Comparison of ENCODE assay signal across 7 mouse cellular contexts in the genomic region with DNA sequence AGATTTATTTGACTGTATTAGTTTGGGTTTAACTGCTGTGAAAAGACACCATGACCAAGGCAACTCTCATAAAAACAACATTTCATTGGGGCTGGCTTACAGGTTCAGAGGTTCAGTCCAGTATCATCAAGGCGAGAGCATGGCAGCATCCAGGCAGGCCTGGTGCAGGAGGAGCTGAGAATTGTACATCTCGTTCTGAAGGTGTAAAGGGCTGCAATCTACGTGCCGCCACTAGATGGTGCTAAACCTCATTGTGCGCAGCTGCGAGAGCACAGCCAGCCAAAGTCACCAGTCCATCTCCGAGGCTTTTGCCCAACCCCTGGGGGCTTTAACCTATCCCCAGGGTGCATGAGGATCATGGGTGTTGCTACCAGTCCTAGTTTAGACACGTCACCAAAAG. TPM values are rescaled to one million over a fixed set of nuclear protein-coding genes. Genes with fewer than 3 reads are reported as not detected.
DNase-seq lines count a peak whose midpoint lies in the region; ATAC-seq and TF ChIP-seq lines count a peak whose summit lies in the region.
"Not testable (repeated sequence)": the region's sequence is repeated elsewhere in the genome, so short reads cannot be mapped to it uniquely, and the experiment has no call there.

No protein-coding gene starts in this region.

- not testable (repeated sequence) for H3K9me3 ChIP-seq in midbrain, postnatal 0 days (ENCODE audit: low read length)

- not testable (repeated sequence) for H3K4me1 ChIP-seq in midbrain, postnatal 0 days (ENCODE audit: insufficient read depth, low read length)

- H3K9ac ChIP-seq in midbrain, postnatal 0 days (replicated peaks; ENCODE audit: low read length, poor library complexity, severe bottlenecking) = not testable (repeated sequence)

- not testable (repeated sequence) for H3K36me3 ChIP-seq in midbrain, postnatal 0 days (ENCODE audit: insufficient read depth, low read length)

- DNase-seq in adrenal gland, adult (ENCODE audit: inconsistent age in 2 of 2, low spot score in 1 of 2) = peak; percentile 46 to 78
- peak; percentile 43 for DNase-seq in embryo, embryonic 11 days
- peak; percentile 47 to 72 for DNase-seq in heart, adult 18-20 months
- DNase-seq in kidney, adult 9 months = peak; percentile 71
- peak; percentile 52 for DNase-seq in left cerebral cortex, postnatal 4 days
- DNase-seq in midbrain, postnatal 0 days (ENCODE audit: low spot score) = peak; percentile 53
- peak; percentile 32 to 59 for DNase-seq in spleen, adult 18-20 months

- ATAC-seq in midbrain, postnatal 0 days (ENCODE audit: low FRiP score) = not testable (repeated sequence)

- H3K27me3 ChIP-seq in midbrain, postnatal 0 days (ENCODE audit: insufficient read depth, low read length) = not testable (repeated sequence)

- TF ChIP-seq CTCF in midbrain, postnatal 0 days (IDR thresholded peaks at IDR 0.05) = peak; percentile 63

- intact Hi-C loops in left cerebral cortex, postnatal 4 days (cut with DNase I) = not testable (repeated sequence)

- not testable (repeated sequence) for H3K27ac ChIP-seq in midbrain, postnatal 0 days (ENCODE audit: low read depth, low read length)

- not testable (repeated sequence) for H3K4me3 ChIP-seq in midbrain, postnatal 0 days (ENCODE audit: low read depth, low read length)

- not testable (repeated sequence) for H3K4me2 ChIP-seq in midbrain, postnatal 0 days (ENCODE audit: low read depth, low read length, poor library complexity, severe bottlenecking)

- 0% methylated on average over 6 of the region's 8 CpGs for WGBS in midbrain, postnatal 0 days

RNA-seq across cellular contexts. Expression of gene Pdk1, which starts 20.9 kb away (rescaled TPM):
- total RNA-seq in heart, adult 18-20 months (2021) = 100 to 1,000 TPM; 177 to 179 TPM
- 10 to 100 TPM; 30.1 to 30.8 TPM for total RNA-seq in left cerebral cortex, postnatal 4 days (2021)
- total RNA-seq in midbrain, postnatal 0 days (2014; rRNA removed) = 51.8 and 57.7 TPM in 2 replicates
- 18.2 and 18.9 TPM in 2 replicates for polyA plus RNA-seq in midbrain, postnatal 0 days (2015; fragmentation: Nextera tagmentation; extraction: Ambion mirVana)
